Mouse (Mus musculus) megakaryocyte, adult 5-6 weeks (primary cell): ENCODE measurements around the gene Slc22a17. TPM values are rescaled to one million over a fixed set of nuclear protein-coding genes. Genes with fewer than 3 reads are reported as not detected.
"Not testable (repeated sequence)": the region's sequence is repeated elsewhere in the genome, so short reads cannot be mapped to it uniquely, and the experiment has no call there.

Experiments used
- ATAC-seq: 2 replicates; pipeline ENCODE4 v1.8.0; 2016; ENCODE audit warnings: mild to moderate bottlenecking, inconsistent platforms; ENCODE audit not compliant: poor library complexity, severe bottlenecking
- total RNA-seq, 2 experiments: library from RNA; stranded (forward) in 1 of 2; stranded (reverse) in 1 of 2; fragments of 153-499, 151-499 nt in 1 of 2; fragments of 221-1000, 200-1000 nt in 1 of 2; gene quantifications; 2 replicates each; pipeline versions ENCODE4 v1.2.3 to v1.2.4; 2015 to 2017

The Slc22a17 gene
- total RNA-seq (2015) = 0.11 and 0.56 TPM in 2 replicates
- total RNA-seq (2017) = 0.73 TPM in 1 of 2 replicates, not detected in the other

DNA sequence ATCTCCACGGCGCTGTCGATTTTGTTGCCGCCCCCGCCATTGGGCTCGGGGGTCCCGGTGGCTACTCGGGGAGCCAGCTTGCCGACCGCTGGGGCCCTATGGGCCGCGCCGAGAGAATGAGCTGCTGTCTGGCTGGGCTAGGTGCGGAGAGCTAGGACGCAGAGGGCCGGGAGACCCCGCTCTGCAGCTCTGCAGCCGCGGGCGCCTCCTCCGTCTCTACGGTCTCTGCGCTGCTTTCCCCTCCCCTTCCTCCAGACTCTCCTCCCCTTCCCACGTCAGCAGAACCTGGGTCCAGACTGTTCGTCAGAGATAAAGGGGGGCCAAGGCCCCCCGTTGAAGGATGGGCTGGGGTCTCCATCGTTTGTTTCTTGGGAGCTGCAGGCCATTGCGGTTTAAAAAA, at the start of gene Slc22a17:
TSS of gene Slc22a17 (minus strand) at position 247 of the 400 bp plus-strand sequence.
- ATAC-seq = 0 out of 2 replicates have a peak, but pooled peaks have one; percentile 48

- ATAC-seq = no peak
Measured at GRCm38 (mm10) chr14:54962714-54963113, 49.8 kb upstream of the Slc22a17 start.

DNA sequence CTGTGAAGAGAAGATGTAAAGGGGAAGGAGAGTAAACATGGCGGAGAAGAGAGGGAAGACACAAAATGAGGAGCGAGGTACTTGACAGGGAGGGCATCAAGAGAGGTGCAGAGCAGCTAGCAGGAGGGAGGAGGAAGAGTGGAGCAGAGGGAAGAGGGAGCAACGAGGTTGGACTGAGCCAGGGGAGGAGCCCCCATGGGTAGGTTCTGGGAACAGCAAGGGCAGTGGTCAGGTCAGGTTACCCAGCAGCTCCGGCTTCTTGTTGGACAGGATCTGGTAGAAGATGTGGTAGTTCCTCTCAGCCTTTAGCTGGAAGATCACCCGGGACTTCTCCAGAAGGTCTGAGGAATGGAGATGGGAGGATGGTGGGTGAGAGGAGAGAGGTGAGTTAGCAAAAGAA, 48.6 kb upstream of the Slc22a17 start:
- ATAC-seq = no peak

DNA sequence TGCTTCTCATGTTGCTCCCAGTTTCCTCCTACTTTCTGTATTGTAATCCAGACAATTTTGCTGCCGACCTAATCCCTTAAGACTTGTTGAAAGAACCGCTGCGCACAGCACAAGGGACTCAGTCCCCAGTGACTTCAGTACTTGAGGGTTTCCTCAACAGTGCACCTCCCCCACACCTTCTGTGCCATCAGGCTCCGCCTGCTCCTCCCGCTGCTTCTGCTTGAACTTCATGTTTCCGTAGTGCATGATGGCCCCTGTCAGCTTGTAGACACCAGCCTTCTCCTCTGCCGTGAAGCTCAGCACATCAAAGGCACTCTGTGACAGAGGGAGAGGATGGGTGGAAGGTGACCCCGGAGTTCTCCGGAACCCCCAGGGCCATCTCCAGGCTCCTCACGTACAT, 47.8 kb upstream of the Slc22a17 start:
- ATAC-seq = no peak

DNA sequence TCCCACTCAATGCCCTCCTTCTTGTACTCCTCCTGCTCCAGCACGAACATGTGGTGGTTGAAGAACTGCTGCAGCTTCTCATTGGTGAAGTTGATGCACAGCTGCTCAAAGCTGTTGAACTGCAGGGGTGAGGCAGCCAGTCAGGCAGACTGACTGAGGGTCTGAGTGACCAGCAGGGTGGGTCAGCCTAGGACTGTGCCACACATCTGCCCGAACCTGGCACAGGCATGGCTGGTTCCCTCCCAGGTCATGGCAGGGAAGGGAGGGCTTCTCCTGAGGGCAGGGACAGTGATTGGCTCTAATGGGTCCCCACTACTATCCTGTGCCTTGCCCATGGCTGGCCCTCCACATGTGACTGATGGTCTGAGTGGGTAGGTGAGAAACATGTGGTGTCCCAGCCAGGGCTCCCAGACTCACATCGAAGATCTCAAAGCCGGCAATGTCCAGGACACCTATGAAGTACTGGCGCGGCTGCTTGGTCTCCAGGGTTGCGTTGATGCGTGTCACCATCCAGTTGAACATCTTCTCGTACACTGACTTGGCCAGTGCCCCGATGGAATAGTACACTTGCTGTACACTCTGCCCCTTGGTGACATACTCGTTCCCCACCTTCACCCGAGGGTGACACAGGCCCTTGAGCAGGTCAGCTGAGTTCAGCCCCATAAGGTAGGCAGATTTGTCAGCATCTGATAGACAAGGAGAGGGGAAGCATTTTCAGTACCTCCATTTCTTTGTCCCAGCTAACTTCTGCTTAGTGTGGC, 47.1 kb upstream of the Slc22a17 start:
- not testable (repeated sequence) for ATAC-seq

GRCm38 (mm10) chr14:54959197-54959596, 46.3 kb upstream of the Slc22a17 start:
- ATAC-seq = no peak

GRCm38 (mm10) chr14:54958503-54958902, 45.6 kb upstream of the Slc22a17 start:
- no peak for ATAC-seq

GRCm38 (mm10) chr14:54956533-54956932, 43.6 kb upstream of the Slc22a17 start:
- ATAC-seq = no peak

DNA sequence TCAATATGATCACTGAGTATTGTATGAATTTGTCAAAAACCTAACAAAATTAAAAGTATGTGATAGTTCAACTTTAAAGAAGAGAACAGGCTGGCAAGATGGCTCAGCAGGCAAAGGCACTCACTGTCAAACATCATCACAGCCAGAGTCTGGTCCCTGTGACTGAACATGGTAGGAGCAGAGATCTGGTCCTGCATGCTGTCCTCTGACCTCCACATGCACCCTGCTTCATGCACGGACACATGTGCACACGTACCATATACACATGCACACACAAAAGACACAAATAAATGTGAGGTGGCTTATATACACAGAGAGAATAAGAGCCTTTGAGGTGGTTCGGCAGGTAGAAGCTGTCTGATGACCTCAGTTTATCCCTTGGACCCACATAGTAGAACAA, 42.5 kb upstream of the Slc22a17 start:
- ATAC-seq = no peak

DNA sequence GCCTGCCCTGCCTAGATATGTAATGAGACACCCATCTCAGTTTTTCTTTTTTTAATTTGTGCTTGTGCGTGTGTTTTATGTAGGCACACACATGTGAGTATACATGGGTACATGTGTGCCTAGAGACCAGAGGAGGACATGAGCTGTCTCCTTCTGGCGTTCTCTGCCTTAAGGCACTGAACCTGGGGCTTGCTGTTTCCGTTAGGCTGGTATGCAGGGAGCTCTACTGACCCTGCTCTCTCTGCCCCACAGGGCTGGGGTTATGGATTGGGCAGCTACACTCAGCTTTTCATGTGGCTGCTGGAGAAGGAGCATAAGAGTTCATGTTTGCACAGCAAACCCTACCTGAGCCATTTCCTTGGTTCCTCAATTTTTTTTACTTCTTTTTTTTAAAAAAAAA, 41.5 kb upstream of the Slc22a17 start:
- ATAC-seq = no peak

DNA sequence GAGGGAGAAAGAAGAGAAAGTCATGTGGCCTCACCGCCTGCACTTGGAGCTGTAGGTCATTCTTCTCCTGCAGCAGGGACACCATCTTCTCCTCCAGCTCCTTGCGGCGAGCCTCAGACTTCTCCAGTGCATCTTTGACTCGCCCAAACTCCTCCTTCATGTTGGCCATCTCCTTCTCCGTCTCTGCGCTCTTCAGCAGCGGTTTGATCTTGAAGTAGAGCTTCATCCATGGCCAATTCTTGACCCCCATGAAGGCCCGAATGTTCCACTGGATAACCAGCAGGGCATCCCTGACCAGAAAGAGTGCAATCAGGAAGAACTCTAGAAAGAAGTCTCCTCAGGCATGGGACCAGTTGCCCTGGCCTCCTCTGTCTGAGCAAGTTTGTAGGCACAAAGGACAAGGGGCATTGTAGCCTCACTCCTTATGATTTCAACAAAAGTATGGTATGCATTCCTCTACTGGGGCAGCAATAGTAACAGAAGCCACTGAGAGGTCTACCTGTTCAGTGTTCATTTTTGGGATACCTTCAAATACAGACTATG, 40.8 kb upstream of the Slc22a17 start:
- no peak for ATAC-seq

DNA sequence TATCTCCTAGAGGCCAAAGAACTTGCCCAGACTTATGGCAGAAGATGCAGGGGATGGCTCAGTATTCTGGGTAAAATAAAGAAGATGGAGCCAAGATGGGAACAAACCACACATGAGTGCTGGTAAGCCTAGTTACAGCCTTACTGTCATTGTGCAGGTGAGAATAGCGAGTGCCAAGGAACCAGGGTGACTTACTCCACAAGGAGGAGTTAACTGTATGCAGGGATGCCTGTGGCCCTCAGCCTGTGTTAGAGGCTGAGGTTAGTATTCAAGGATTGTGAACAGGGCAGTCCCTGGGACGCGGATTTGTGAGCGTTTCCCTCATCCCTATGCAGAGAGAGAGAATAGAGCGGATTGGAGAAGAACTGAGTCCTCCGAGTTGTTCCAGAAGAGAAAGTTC, 38.7 kb upstream of the Slc22a17 start:
- no peak for ATAC-seq

DNA sequence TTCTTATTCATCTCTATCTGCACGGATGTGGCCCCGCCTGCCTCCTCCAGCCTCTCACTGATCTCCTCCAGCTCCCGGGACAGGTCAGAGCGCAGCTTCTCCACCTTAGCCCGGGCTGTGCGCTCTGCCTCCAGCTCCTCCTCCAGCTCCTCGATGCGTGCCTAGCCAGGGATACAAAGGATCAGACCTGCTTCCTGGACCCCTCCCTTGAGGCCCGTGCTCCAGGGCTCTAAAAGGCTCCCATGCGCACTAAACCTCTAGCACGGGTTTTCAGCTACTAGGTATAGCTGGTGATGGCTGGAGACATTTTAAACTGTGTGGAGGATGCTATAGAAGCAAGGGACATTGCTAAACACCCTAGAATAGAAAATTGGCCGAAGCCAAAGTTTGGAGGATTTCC, 37.6 kb upstream of the Slc22a17 start:
- no peak for ATAC-seq

GRCm38 (mm10) chr14:54948781-54949180, 35.8 kb upstream of the Slc22a17 start:
- ATAC-seq = no peak

DNA sequence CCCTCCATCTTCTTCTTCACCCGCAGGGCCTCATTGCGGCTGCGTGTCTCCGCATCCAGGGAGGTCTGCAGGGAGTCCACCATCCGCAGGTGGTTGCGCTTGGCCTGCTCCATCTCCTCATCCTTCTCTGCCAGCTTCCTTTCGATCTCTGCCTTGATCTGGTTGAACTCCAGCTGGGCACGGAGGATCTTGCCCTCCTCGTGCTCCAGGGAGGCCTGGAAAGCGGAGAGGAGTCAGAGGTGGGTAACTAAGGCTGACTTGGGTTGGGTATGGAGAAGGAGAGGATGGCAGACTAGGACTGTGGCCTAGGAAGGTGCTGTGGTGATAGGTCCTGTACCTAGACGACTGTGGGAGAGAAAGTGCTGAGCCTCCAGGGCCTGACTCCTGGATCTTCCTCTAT, 34.1 kb upstream of the Slc22a17 start:
- ATAC-seq = not testable (repeated sequence)

DNA sequence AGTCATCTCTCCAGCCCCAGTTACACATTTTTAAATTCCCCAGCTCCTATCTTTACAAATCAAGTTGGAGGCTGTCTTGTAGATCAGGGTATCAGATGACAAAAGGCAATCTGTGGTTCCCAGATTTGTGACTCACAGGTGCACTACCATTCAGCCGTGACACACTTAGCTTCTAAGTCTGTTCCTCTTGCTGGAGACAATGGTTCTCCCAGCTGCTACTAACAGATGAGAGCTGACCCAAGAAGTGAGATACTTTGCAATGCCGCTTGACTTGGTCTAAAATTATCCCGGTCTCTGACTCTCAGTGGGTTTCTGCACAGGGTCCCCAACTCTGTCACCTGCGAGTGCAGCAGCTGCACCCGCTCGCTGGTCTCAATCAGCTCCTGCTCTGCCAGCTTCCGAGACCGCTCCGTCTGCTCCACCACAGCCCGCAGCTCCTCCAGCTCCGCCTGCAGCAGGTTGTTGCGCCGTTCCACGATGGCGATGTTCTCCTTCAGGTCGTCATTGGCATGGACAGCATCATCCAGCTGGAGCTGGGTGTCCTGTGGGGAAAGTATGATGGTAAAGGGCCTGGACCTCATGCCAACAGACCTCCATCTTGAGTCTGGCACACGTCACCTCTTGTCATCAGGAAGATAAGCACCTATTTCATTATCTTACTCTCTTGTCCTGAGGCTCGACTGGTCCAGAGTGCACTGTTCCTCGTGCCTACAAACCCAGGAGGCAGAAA, 33.2 kb upstream of the Slc22a17 start:
- no peak for ATAC-seq

GRCm38 (mm10) chr14:54944939-54945338, 32.0 kb upstream of the Slc22a17 start:
- no peak for ATAC-seq

DNA sequence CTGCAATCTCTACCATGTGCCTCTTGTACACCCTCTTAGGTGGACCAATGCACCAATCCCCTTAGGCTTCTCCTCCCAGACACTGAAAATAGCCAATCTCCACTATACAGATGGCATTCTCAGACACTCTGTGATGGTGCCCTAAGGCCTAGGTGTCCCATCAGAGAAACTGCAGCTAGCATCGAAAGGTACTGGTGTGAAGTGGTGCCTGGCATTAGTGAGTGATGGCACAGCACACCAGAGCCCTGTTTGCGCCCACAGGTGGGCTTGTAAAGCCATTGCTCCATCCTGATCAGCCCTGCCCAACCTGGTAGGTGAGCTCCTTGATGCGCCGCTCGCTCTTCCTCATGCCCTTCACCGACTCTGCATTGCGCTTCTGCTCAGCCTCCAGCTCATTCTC, 31.0 kb upstream of the Slc22a17 start:
- ATAC-seq = no peak

- ATAC-seq = no peak
Measured at GRCm38 (mm10) chr14:54942479-54942878, 29.5 kb upstream of the Slc22a17 start.

DNA sequence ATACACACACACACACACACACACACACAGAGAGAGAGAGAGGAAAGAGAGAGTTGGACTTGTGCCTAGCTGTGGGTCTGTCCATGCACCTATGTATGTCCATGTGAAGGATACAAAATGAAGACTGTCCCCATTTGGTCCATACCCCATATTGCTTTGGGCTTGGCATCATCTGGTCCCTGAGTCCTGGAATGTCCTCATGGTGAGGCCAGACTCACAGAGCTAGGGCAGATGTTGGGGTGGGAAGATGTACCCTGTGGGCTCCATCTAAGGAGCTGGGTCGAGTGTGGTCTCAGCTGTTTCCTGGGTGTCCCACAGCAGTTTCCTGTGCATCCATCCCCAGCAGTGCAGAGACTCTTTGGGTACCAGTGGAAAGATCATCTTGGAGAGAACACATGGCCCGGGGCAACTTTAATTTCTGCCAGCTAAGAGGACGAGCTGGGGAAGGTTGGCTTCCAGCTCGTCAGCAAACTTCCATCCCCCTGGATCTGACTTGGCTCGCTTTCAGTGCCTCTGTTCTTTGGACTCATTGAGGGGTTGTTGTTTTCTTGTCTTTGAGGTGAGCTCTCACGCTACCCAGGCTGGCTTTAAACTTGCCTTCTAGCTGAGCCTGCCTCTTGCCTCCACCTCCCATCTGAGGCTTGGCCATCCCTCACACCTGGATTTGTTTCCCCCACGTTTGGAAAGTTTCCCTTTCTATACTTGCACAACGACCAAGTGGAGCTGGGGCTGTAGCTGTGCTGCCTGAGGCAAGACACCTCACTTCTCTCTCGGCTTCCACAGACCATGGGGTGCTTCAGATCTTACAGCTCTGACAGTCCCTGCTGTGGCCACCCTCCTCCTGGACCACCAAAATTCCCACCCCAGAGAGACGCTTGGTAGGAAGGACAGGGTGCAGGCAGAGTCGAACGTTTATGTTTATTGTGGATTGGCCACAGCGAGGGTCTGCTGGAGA, 28.4 kb upstream of the Slc22a17 start:
- no peak for ATAC-seq

DNA sequence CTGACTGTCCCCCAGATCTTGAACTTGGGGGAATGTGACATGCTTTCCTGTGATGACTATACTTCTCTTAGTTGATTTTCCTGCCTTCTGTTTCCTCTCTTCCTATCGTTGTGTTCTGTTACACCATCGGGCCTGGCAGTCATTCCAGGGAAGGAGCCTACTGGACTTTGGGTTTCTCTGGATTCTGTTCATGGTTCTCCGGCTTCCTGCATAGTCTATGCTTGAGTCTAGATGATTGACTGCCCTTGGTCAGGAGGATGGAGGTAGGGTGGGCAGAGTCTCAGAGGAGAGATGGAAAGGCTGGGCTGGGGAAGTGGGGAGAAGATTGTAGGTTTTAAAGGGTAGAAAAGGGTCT, 27.2 kb upstream of the Slc22a17 start:
- no peak for ATAC-seq
